Mouse (Mus musculus) kidney, embryonic 14.5 days (tissue): ENCODE results near the gene Ppp2r2d. TPM values are rescaled to one million over a fixed set of nuclear protein-coding genes. Genes with fewer than 3 reads are reported as not detected.

Source experiments
- ATAC-seq: fragments of 200-750 bp; cut with Nextera tagmentation; 2 replicates; pipeline ENCODE4 v1.8.0; 2017; ENCODE audit warnings: moderate number of reproducible peaks, mild to moderate bottlenecking, moderate TSS enrichment, moderate library complexity; ENCODE audit not compliant: low FRiP score, low TSS enrichment
- H3K27ac ChIP-seq: fragments of 300-500 bp; sonication (generic); 2 replicates; pipeline ENCODE4 v1.5.1; 2014; ENCODE audit warnings: low read depth, mild to moderate bottlenecking, low read length, moderate library complexity, mixed read lengths
- H3K27me3 ChIP-seq: fragments of 300-500 bp; sonication (generic); 2 replicates; pipeline ENCODE4 v1.6.1; 2014; ENCODE audit warnings: mild to moderate bottlenecking, low read length; ENCODE audit not compliant: control insufficient read depth, insufficient read depth
- H3K36me3 ChIP-seq: fragments of 300-500 bp; sonication (generic); 2 replicates; pipeline ENCODE4 v1.6.1; 2014; ENCODE audit warnings: low read length, mixed read lengths; ENCODE audit not compliant: control insufficient read depth, insufficient read depth
- H3K4me1 ChIP-seq: fragments of 300-500 bp; sonication (generic); 2 replicates; pipeline ENCODE4 v1.6.1; 2014; ENCODE audit warnings: low read length, mixed read lengths; ENCODE audit not compliant: control insufficient read depth, insufficient read depth
- H3K4me2 ChIP-seq: fragments of 300-500 bp; sonication (generic); replicated peaks from 2 replicates; pipeline ENCODE4 v1.6.1; 2014; ENCODE audit warnings: low read depth, mild to moderate bottlenecking, low read length
- H3K4me3 ChIP-seq: fragments of 300-500 bp; sonication (generic); 2 replicates; pipeline ENCODE4 v1.5.1; 2014; ENCODE audit warnings: mild to moderate bottlenecking, low read length
- H3K9ac ChIP-seq: fragments of 300-500 bp; sonication (generic); 2 replicates; pipeline ENCODE4 v1.6.1; 2014; ENCODE audit warnings: low read depth, mild to moderate bottlenecking, low read length, moderate library complexity
- H3K9me3 ChIP-seq: fragments of 300-500 bp; sonication (generic); 2 replicates; pipeline ENCODE4 v1.6.1; 2016; ENCODE audit warnings: low read length; ENCODE audit not compliant: control insufficient read depth
- WGBS: fragments of 180-500 bp; shearing (Covaris S2); extraction: QIAGEN DNeasy Blood & Tissue Kit; methylation state at CpG from one replicate; pipeline ENCODE4 v1.1.7; 2014; 5-methylcytosine and 5-hydroxymethylcytosine counted together
- polyA plus RNA-seq: library from polyadenylated mRNA; unstranded; fragments of >200 nt; fragmentation: Nextera tagmentation; extraction: Ambion mirVana; gene quantifications from 2 replicates; pipeline ENCODE4 v1.2.1, GENCODE M21; 2014

The Ppp2r2d gene
- polyA plus RNA-seq, 1 experiment from 2014 or later, result 48.5 TPM

- ATAC-seq, result no peak
- no peak overlapping the region for H3K9ac ChIP-seq
Observed at GRCm38 (mm10) chr7:138850083-138850482, 4.2 kb downstream of the Ppp2r2d start.

GRCm38 (mm10) chr7:138853417-138854031 is 7.6 kb downstream of the Ppp2r2d start:
- no peak overlapping the region for H3K9ac ChIP-seq
- no peaks in the 10 kb centered on the region for H3K27me3 ChIP-seq
- WGBS, result 93% methylated on average over 4 of the region's 4 CpGs
- no peak for ATAC-seq
- no peak overlapping the region for H3K27ac ChIP-seq
- H3K4me3 ChIP-seq, result no peak overlapping the region
- no peaks in the 10 kb centered on the region for H3K9me3 ChIP-seq
- no peak overlapping the region for H3K4me2 ChIP-seq
- H3K4me1 ChIP-seq, result no peaks in the 10 kb centered on the region
- H3K36me3 ChIP-seq, result peaks cover 28% of the 10 kb centered on the region

More at GRCm38 (mm10) chr7:138850083-138850482, 4.2 kb downstream of the Ppp2r2d start:
- no peak overlapping the region for H3K4me3 ChIP-seq
- H3K27me3 ChIP-seq, result no peaks in the 10 kb centered on the region
- peaks cover 24% of the 10 kb centered on the region for H3K36me3 ChIP-seq
- H3K4me1 ChIP-seq, result peaks cover 15% of the 10 kb centered on the region
- H3K9me3 ChIP-seq, result no peaks in the 10 kb centered on the region
- no peak overlapping the region for H3K4me2 ChIP-seq
- no peak overlapping the region for H3K27ac ChIP-seq

- no peaks in the 10 kb centered on the region for H3K27me3 ChIP-seq
- 100% methylated on average over 2 of the region's 2 CpGs for WGBS
- no peak overlapping the region for H3K4me3 ChIP-seq
- H3K27ac ChIP-seq, result no peak overlapping the region
- peaks cover 27% of the 10 kb centered on the region for H3K36me3 ChIP-seq
- ATAC-seq, result no peak
- no peaks in the 10 kb centered on the region for H3K9me3 ChIP-seq
- H3K4me2 ChIP-seq, result no peak overlapping the region
- H3K9ac ChIP-seq, result no peak overlapping the region
- H3K4me1 ChIP-seq, result no peaks in the 10 kb centered on the region
Observed at GRCm38 (mm10) chr7:138854201-138854600, 8.3 kb downstream of the Ppp2r2d start.

- H3K9me3 ChIP-seq, result no peaks in the 10 kb centered on the region
- H3K27ac ChIP-seq, result no peak overlapping the region
- H3K4me2 ChIP-seq, result no peak overlapping the region
- H3K9ac ChIP-seq, result no peak overlapping the region
- peaks cover 31% of the 10 kb centered on the region for H3K36me3 ChIP-seq
- H3K27me3 ChIP-seq, result no peaks in the 10 kb centered on the region
- no peak for ATAC-seq
- H3K4me3 ChIP-seq, result no peak overlapping the region
- WGBS, result 70% methylated on average over 2 of the region's 2 CpGs
- H3K4me1 ChIP-seq, result no peaks in the 10 kb centered on the region
Observed at GRCm38 (mm10) chr7:138856670-138857069, 10.8 kb downstream of the Ppp2r2d start.

- WGBS, result 50% methylated on average over 3 of the region's 3 CpGs
- no peak overlapping the region for H3K9ac ChIP-seq
- peaks cover 16% of the 10 kb centered on the region for H3K36me3 ChIP-seq
- H3K4me2 ChIP-seq, result no peak overlapping the region
- no peaks in the 10 kb centered on the region for H3K4me1 ChIP-seq
- no peak overlapping the region for H3K4me3 ChIP-seq
- no peak overlapping the region for H3K27ac ChIP-seq
- no peaks in the 10 kb centered on the region for H3K9me3 ChIP-seq
- no peaks in the 10 kb centered on the region for H3K27me3 ChIP-seq
- no peak for ATAC-seq
Observed at GRCm38 (mm10) chr7:138863950-138864572, 18.2 kb downstream of the Ppp2r2d start.

GRCm38 (mm10) chr7:138864776-138865175 is 18.9 kb downstream of the Ppp2r2d start:
- peaks cover 20% of the 10 kb centered on the region for H3K36me3 ChIP-seq
- 92% methylated on average over 1 of the region's 1 CpGs for WGBS
- H3K9me3 ChIP-seq, result no peaks in the 10 kb centered on the region
- H3K4me1 ChIP-seq, result no peaks in the 10 kb centered on the region
- no peak for ATAC-seq
- H3K27me3 ChIP-seq, result no peaks in the 10 kb centered on the region
- H3K9ac ChIP-seq, result no peak overlapping the region
- no peak overlapping the region for H3K4me3 ChIP-seq
- H3K27ac ChIP-seq, result no peak overlapping the region
- no peak overlapping the region for H3K4me2 ChIP-seq

- Histone ChIP-seq H3K9me3 (no peaks in the 10 kb centered on the region), H3K36me3 (peaks cover 32% of the 10 kb centered on the region), H3K27ac (no peak overlapping the region), H3K27me3 (no peaks in the 10 kb centered on the region), H3K4me3 (no peak overlapping the region), H3K4me1 (no peaks in the 10 kb centered on the region), H3K4me2 (no peak overlapping the region), H3K9ac (no peak overlapping the region)
- no peak for ATAC-seq
- WGBS, result 82% methylated on average over 6 of the region's 6 CpGs
Observed at GRCm38 (mm10) chr7:138867286-138867685, 21.4 kb downstream of the Ppp2r2d start.

- ATAC-seq, result no peak
- Histone ChIP-seq H3K27ac (no peak overlapping the region), H3K9ac (no peak overlapping the region), H3K9me3 (no peaks in the 10 kb centered on the region), H3K4me1 (no peaks in the 10 kb centered on the region), H3K27me3 (no peaks in the 10 kb centered on the region), H3K4me3 (no peak overlapping the region), H3K36me3 (peaks cover 40% of the 10 kb centered on the region), H3K4me2 (no peak overlapping the region)
- WGBS, result 94% methylated on average over 4 of the region's 4 CpGs
Observed at GRCm38 (mm10) chr7:138868316-138868715, 22.4 kb downstream of the Ppp2r2d start.

- Histone ChIP-seq H3K9me3 (no peaks in the 10 kb centered on the region), H3K36me3 (peaks cover 83% of the 10 kb centered on the region), H3K27me3 (no peaks in the 10 kb centered on the region), H3K27ac (no peak overlapping the region), H3K4me1 (no peaks in the 10 kb centered on the region), H3K4me3 (no peak overlapping the region), H3K4me2 (no peak overlapping the region), H3K9ac (no peak overlapping the region)
- ATAC-seq, result no peak
- 81% methylated on average over 3 of the region's 3 CpGs for WGBS
Observed at GRCm38 (mm10) chr7:138872956-138873355, 27.1 kb downstream of the Ppp2r2d start.
